Mouse (Mus musculus): ENCODE data around the gene Btbd9. TPM values are rescaled to one million over a fixed set of nuclear protein-coding genes. Genes with fewer than 3 reads are reported as not detected.
A peak's percentile ranks its signal among the peaks of the same experiment; 100 is the strongest.

The Btbd9 gene
- polyA plus RNA-seq, 1 experiment = 32.7 TPM

GRCm38 (mm10) chr17:30481766-30482165, 94.5 kb downstream of the Btbd9 start:
- no peak overlapping the region for H3K4me3 ChIP-seq (replicated peaks; ENCODE audit: insufficient read depth, low read depth, low read length)
- WGBS = 89% methylated on average over 6 of the region's 6 CpGs
- H3K4me1 ChIP-seq (ENCODE audit: control insufficient read depth, insufficient read depth, low read length) = no peaks in the 10 kb centered on the region
- no peak for DNase-seq
- H3K27ac ChIP-seq (ENCODE audit: insufficient read depth, low read length) = no peak overlapping the region
- no peaks in the 10 kb centered on the region for H3K27me3 ChIP-seq (ENCODE audit: control insufficient read depth, insufficient read depth, low read length)
- TF ChIP-seq POLR2A (IDR thresholded peaks at IDR 0.05; ENCODE audit: borderline replicate concordance, insufficient read depth, low read length) (no peak), CTCF (IDR thresholded peaks at IDR 0.05; ENCODE audit: borderline replicate concordance, insufficient read depth, low read depth, low read length) (no peak)

- WGBS = 97% methylated on average over 10 of the region's 10 CpGs
- no peak for DNase-seq
- TF ChIP-seq CTCF (IDR thresholded peaks at IDR 0.05; ENCODE audit: borderline replicate concordance, insufficient read depth, low read depth, low read length) = no peak
- no peak for TF ChIP-seq POLR2A (IDR thresholded peaks at IDR 0.05; ENCODE audit: borderline replicate concordance, insufficient read depth, low read length)
- Histone ChIP-seq H3K4me1 (ENCODE audit: control insufficient read depth, insufficient read depth, low read length) (no peaks in the 10 kb centered on the region), H3K27me3 (ENCODE audit: control insufficient read depth, insufficient read depth, low read length) (no peaks in the 10 kb centered on the region), H3K4me3 (replicated peaks; ENCODE audit: insufficient read depth, low read depth, low read length) (no peak overlapping the region), H3K27ac (ENCODE audit: insufficient read depth, low read length) (no peak overlapping the region)
These were observed 94.9 kb downstream of the Btbd9 start for GRCm38 (mm10) chr17:30481341-30481740.

DNA sequence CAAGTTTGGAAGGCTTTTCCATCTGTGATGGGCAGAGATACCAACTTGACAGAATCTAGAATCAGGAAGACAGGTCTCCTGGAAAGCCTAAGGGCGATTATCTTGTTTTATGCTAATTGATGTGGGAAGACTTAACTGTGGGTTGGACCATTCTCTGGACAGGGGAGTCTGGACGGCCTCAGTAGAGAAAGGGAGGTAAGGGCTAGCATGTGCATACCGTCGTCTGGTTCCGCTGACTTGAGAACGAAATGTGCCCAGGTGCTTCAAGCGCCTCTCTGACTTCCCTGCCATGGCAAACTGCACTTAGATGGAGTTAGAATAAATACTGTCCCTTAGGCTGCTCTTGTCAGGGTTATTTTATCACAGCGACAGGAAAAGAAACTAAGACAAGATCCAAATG, 95.9 kb downstream of the Btbd9 start:
- WGBS = 91% methylated on average over 8 of the region's 8 CpGs
- H3K27me3 ChIP-seq (ENCODE audit: control insufficient read depth, insufficient read depth, low read length) = no peaks in the 10 kb centered on the region
- no peak for DNase-seq
- H3K4me1 ChIP-seq (ENCODE audit: control insufficient read depth, insufficient read depth, low read length) = no peaks in the 10 kb centered on the region
- no peak overlapping the region for H3K4me3 ChIP-seq (replicated peaks; ENCODE audit: insufficient read depth, low read depth, low read length)
- TF ChIP-seq POLR2A (IDR thresholded peaks at IDR 0.05; ENCODE audit: borderline replicate concordance, insufficient read depth, low read length) = no peak
- TF ChIP-seq CTCF (IDR thresholded peaks at IDR 0.05; ENCODE audit: borderline replicate concordance, insufficient read depth, low read depth, low read length) = no peak
- H3K27ac ChIP-seq (ENCODE audit: insufficient read depth, low read length) = no peak overlapping the region

DNA sequence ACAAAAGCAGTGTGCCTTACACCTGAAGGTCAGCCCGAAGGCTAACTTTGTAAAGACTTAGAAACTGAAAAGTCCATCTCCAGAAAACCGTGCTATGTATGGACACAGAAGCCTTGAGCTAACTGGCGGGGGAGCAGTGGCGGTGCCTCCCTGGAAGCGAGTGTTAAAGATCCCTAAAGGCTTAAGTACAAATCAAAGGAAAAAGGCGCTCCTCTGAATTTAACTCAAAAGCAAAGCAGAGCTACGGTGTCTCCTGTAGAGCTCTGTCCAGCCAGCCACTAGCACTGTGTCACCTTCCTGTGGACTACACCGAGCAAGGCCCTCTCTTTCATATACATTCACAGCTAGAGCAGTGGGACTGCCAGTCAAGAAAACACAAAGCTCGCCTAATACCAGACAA, 98.1 kb downstream of the Btbd9 start:
- 91% methylated on average over 9 of the region's 9 CpGs for WGBS
- DNase-seq = no peak
- no peaks in the 10 kb centered on the region for H3K27me3 ChIP-seq (ENCODE audit: control insufficient read depth, insufficient read depth, low read length)
- TF ChIP-seq POLR2A (IDR thresholded peaks at IDR 0.05; ENCODE audit: borderline replicate concordance, insufficient read depth, low read length) (no peak), CTCF (IDR thresholded peaks at IDR 0.05; ENCODE audit: borderline replicate concordance, insufficient read depth, low read depth, low read length) (no peak)
- H3K4me3 ChIP-seq (replicated peaks; ENCODE audit: insufficient read depth, low read depth, low read length) = no peak overlapping the region
- H3K4me1 ChIP-seq (ENCODE audit: control insufficient read depth, insufficient read depth, low read length) = no peaks in the 10 kb centered on the region
- no peak overlapping the region for H3K27ac ChIP-seq (ENCODE audit: insufficient read depth, low read length)

DNA sequence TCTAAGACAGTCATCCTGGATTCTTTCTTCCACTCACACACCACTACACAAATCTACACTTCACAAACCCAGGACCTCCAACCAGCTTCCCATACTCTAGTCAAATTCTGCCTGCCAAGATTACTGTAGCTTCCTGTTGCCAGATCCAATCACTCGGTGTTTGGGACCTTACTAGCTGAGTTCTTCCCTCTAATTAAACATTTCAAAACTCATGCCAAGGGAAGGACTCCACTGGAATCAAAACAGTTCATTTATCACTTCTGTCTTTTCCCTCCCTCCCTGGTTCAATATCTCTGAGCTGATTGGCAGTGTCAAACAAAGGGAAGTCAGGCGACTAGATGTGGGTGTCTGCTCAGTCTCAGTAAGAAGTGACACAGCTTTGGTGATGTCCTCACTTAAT, 101.7 kb downstream of the Btbd9 start:
- WGBS = 53% methylated on average over 2 of the region's 2 CpGs
- Histone ChIP-seq H3K27ac (ENCODE audit: insufficient read depth, low read length) (no peak overlapping the region), H3K27me3 (ENCODE audit: control insufficient read depth, insufficient read depth, low read length) (no peaks in the 10 kb centered on the region), H3K4me3 (replicated peaks; ENCODE audit: insufficient read depth, low read depth, low read length) (no peak overlapping the region), H3K4me1 (ENCODE audit: control insufficient read depth, insufficient read depth, low read length) (peaks cover 13% of the 10 kb centered on the region)
- no peak for TF ChIP-seq CTCF (IDR thresholded peaks at IDR 0.05; ENCODE audit: borderline replicate concordance, insufficient read depth, low read depth, low read length)
- no peak for DNase-seq

GRCm38 (mm10) chr17:30472776-30473175, 103.5 kb downstream of the Btbd9 start:
- 95% methylated on average over 10 of the region's 10 CpGs for WGBS
- TF ChIP-seq CTCF (IDR thresholded peaks at IDR 0.05; ENCODE audit: borderline replicate concordance, insufficient read depth, low read depth, low read length) (no peak), POLR2A (IDR thresholded peaks at IDR 0.05; ENCODE audit: borderline replicate concordance, insufficient read depth, low read length) (no peak)
- H3K27ac ChIP-seq (ENCODE audit: insufficient read depth, low read length) = no peak overlapping the region
- peaks cover 13% of the 10 kb centered on the region for H3K4me1 ChIP-seq (ENCODE audit: control insufficient read depth, insufficient read depth, low read length)
- no peak for DNase-seq
- no peak overlapping the region for H3K4me3 ChIP-seq (replicated peaks; ENCODE audit: insufficient read depth, low read depth, low read length)
- H3K27me3 ChIP-seq (ENCODE audit: control insufficient read depth, insufficient read depth, low read length) = no peaks in the 10 kb centered on the region

DNA sequence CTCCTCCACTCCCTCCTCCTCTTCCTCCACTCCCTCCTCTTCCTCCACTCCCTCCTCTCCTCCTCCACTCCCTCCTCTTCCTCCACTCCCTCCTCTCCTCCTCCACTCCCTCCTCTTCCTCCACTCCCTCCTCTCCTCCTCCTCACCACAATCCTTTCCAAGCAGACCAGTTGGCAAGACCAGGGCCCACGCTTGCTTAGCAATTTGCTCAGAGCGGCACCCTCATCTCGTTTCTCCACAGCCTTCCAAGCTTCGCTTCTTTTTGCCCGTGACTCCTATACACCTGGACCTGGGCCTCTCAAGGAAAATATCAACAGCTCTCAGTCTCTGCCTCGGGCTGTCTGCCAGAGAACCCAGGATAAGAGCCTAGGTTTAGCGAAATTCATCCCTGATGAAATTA, 104.8 kb downstream of the Btbd9 start:
- DNase-seq = no peak
- H3K4me1 ChIP-seq (ENCODE audit: control insufficient read depth, insufficient read depth, low read length) = peaks cover 13% of the 10 kb centered on the region
- no peak overlapping the region for H3K4me3 ChIP-seq (replicated peaks; ENCODE audit: insufficient read depth, low read depth, low read length)
- H3K27me3 ChIP-seq (ENCODE audit: control insufficient read depth, insufficient read depth, low read length) = no peaks in the 10 kb centered on the region
- no peak overlapping the region for H3K27ac ChIP-seq (ENCODE audit: insufficient read depth, low read length)
- 73% methylated on average over 7 of the region's 7 CpGs for WGBS
- TF ChIP-seq CTCF (IDR thresholded peaks at IDR 0.05; ENCODE audit: borderline replicate concordance, insufficient read depth, low read depth, low read length) = no peak
- no peak for TF ChIP-seq POLR2A (IDR thresholded peaks at IDR 0.05; ENCODE audit: borderline replicate concordance, insufficient read depth, low read length)

GRCm38 (mm10) chr17:30470790-30471189, 105.5 kb downstream of the Btbd9 start:
- Histone ChIP-seq H3K27ac (ENCODE audit: insufficient read depth, low read length) (no peak overlapping the region), H3K4me3 (replicated peaks; ENCODE audit: insufficient read depth, low read depth, low read length) (no peak overlapping the region), H3K27me3 (ENCODE audit: control insufficient read depth, insufficient read depth, low read length) (no peaks in the 10 kb centered on the region), H3K4me1 (ENCODE audit: control insufficient read depth, insufficient read depth, low read length) (peaks cover 13% of the 10 kb centered on the region)
- WGBS = 68% methylated on average over 8 of the region's 8 CpGs
- TF ChIP-seq CTCF (IDR thresholded peaks at IDR 0.05; ENCODE audit: borderline replicate concordance, insufficient read depth, low read depth, low read length) (no peak), POLR2A (IDR thresholded peaks at IDR 0.05; ENCODE audit: borderline replicate concordance, insufficient read depth, low read length) (no peak)
- DNase-seq = peak in 1 of 2 experiments; percentile 35
